Mouse (Mus musculus): ENCODE results near the gene Scn5a.

Gene Scn5a

DNA sequence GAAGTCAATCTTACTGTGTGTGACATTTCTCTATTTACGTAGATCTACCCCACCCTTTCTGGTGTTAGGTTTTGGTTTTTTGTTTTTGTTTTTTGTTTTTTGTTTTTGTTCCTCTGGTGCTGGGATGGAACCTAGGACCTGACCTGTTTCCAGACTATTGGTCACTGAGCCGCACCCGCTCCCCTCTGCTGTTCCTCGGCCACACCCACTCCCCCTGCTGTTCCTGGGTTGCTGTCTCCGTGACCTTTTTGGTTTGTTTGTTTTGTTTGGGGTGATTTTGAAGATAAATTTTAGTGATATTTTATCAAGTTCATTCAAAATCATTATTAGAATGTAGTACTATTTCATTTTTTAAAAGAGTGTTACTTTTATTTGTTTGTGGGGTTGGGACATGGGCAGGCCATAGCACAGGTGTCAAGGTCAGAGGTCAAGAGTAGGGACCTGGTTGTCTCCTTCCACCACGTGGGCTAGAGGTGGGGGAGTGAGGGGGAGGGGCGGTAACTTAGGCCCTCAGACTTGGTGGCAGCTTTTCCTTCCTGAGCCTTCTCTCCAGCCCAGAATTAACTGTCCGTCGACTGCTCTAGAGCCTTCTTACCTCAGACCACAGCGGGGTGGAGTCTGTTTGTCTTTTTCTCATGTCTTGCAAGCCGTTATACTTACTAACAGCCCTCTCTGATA, 73.7 kb downstream of the Scn5a start:
- DNase-seq (ENCODE audit: low spot score), result no peak

DNA sequence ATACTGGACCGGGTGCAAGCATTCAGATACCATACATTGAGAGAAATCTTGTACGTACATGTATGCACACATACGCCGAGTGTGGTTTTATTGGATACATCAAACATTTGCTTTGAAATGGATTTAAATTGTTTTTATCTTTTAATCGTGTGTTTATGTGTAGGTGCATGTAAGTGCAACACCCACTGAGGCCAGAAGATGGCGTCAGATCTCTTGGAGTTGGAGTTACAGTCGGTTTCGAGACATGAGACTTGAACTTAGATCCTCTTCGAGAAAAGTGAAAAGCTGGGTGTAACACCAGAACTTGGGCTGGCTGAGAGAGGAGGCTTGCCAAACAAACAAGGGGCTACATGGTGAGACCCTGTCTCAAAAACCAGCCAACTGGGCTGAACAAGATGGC, 75.2 kb downstream of the Scn5a start:
- DNase-seq (ENCODE audit: low spot score), result no peak

DNA sequence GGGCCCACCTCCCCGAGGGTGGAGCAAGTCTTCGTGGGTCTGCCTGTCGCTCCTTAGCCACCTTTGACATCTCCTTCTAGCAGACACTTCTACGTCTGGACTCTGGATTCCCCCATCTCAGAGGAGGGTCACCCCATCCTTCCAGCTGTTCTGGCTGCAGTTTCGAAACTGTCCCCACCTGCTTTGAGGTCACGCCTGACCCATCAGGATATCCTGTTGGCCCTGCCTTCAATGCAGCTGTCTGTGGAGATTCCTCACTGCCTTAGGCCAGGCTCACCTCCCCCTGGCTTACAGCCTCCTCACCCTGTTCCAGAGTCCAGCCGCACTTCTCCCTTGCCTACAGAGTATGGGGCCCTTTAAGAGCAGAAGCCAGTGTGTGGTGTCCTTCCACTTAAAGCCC, 79.9 kb downstream of the Scn5a start:
- DNase-seq (ENCODE audit: low spot score), result no peak

GRCm38 (mm10) chr9:119498247-119498607, 80.6 kb downstream of the Scn5a start:
- no peak for DNase-seq (ENCODE audit: low spot score)

GRCm38 (mm10) chr9:119497546-119498246, 81.1 kb downstream of the Scn5a start:
- DNase-seq (ENCODE audit: low spot score), result no peak

GRCm38 (mm10) chr9:119496960-119497359, 81.9 kb downstream of the Scn5a start:
- DNase-seq (ENCODE audit: low spot score), result no peak

DNA sequence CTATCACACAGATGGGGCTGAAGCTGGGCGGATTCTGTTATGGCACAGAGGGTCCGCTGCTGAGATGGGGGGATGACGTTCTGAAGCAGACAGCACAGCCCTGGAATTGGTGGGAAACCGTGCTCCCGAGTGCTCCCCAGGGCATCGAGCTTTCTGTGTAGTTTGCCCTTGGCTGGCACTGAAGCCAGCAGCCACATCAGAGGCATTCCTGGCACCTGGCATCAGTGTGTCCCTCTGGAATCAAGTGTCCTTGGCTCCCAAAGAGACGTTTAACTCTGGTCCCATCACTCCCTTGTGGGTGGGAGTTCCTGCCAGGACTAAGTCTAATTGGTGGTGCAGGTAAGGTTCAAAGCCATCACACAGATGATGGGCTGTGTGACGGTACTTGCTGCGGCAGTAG, 82.5 kb downstream of the Scn5a start:
- DNase-seq (ENCODE audit: low spot score), result no peak

GRCm38 (mm10) chr9:119484868-119485267, 93.9 kb downstream of the Scn5a start:
- no peak for DNase-seq (ENCODE audit: low spot score)

GRCm38 (mm10) chr9:119484420-119484819, 94.4 kb downstream of the Scn5a start:
- DNase-seq (ENCODE audit: low spot score), result no peak

- DNase-seq (ENCODE audit: low spot score), result no peak
These were observed 95.1 kb downstream of the Scn5a start for GRCm38 (mm10) chr9:119483554-119484353.

DNA sequence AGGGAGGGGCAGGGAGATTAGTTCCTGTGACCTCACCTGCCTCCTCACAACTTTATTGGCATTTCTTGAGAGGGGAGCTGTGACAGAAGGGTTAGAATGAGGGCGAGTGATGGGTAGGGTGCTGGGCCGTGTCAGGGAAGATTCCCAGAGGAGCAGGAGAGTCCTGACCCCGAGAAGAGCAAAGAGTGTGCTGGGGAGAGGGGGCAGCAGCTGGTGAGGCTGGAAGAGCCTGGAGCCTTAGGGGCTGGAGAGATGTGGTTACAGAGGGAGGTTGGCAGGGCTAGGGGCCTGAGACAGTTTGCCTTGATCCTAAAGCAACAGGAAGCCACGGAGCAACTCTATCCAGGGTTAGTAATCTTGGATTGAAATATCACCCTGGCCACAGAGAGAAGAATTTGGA, 97.2 kb downstream of the Scn5a start:
- no peak for DNase-seq (ENCODE audit: low spot score)

GRCm38 (mm10) chr9:119479297-119479696, 99.5 kb downstream of the Scn5a start:
- DNase-seq (ENCODE audit: low spot score), result no peak

GRCm38 (mm10) chr9:119478345-119478744, 100.5 kb downstream of the Scn5a start:
- DNase-seq (ENCODE audit: low spot score), result no peak

DNA sequence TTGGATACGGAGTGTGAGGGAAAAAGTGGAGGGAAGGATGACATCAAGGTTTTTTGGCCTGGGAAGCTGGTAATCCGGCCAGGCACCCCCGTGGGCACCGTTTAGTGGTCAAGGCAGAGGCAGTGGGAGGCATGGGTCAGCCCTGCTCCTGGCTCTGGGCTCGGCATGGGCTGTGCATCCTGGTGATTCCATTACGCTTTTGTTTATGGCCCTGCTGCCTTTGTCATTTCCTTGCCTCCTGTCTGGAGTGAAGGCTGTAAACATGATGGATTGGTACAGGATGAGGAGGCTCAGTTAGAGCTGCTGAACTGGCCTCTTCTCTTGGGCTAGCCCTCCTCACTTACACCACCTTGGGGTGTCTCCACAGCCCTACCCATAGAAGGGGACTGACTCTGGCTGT, 101.1 kb downstream of the Scn5a start:
- no peak for DNase-seq (ENCODE audit: low spot score)

DNA sequence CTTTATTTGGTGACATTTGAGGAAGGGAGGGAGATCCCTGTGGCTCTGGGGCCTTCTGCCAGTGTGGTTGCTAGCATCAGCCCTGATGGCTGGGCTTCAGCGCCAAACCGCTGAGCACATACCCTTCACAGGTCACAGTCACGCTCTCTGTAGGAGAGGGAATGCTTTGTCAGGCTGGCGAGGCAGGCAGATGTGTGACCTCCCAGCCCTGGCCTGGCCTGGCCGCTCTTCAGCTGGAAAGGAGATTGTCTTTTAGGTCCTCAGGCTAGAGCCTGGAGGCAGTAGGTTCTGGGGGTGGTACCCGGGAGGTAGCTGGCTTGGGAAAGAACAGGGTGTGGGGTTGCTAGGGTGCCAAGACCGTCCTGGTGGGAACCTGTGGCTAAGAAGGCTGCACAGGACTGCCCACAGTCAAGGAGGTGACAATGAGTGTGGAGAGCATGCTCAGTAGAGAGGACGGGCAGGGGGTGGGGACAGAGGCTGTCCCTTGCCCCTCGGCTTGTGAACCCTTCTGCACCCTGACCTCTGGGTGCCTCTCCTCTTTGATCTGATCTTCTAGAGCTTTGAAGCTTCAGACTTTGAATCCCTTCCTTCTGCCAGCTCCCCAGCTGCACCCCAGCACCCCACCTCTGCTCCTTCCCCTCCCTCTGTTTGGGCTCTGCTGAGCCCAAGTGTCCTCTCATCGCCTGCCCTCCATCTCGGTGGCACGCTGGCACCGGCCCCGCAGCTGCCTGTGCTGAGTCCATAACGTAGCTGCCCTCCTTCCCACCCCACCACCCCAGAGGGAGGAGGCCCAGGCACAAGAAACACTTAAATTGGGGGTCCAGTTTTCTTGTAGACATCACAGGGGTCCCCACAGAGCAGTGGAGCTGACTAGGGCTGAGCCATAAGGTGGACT, 103.9 kb downstream of the Scn5a start:
- peak; percentile 32 for DNase-seq (ENCODE audit: low spot score)

GRCm38 (mm10) chr9:119473608-119474164, 105.1 kb downstream of the Scn5a start:
- DNase-seq (ENCODE audit: low spot score), result no peak

GRCm38 (mm10) chr9:119473011-119473410, 105.8 kb downstream of the Scn5a start:
- no peak for DNase-seq (ENCODE audit: low spot score)

- no peak for DNase-seq (ENCODE audit: low spot score)
These were observed 106.4 kb downstream of the Scn5a start for GRCm38 (mm10) chr9:119472412-119472918.

GRCm38 (mm10) chr9:119469691-119470353, 109.0 kb downstream of the Scn5a start:
- no peak for DNase-seq (ENCODE audit: low spot score)

DNA sequence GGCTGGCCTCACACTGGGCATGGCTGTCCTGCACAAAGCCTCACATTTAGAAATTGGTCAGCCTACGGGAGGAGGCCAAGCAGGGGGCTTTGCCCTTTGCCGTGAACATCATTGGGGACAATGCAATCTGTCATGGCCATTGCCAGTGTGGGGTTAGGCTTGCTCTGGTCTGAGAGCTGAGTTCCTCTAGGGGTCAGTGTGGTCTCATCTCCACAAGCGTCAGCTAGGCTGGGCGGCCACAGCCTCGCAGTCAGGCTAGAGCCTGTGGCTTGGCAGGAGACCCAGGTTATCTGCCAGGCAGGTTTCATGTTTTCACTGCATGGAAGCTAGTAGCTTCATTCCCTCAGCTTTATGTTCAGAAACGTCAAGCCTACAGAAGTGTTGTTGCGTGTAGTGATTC, 113.2 kb downstream of the Scn5a start:
- DNase-seq (ENCODE audit: low spot score), result no peak

DNA sequence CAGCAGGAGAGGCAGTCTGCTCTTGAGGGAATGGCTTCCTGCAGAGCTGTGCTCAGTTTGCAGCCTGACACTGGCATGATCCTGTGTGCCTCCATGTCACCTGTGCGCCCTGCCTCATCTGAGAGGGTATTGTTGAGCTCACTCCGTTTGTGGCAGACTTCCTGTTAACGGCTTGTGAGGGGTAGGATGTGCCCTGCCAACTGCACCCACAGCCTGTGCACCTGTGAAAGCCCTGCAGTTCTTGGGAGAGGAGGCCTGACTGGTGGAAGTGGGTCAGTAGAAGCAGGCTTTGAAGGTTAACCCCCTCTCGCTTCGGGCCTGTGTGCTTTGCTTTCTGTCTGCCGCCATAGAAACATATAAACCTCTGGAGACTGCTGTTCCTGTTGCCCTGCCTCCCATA, 113.8 kb downstream of the Scn5a start:
- no peak for DNase-seq (ENCODE audit: low spot score)

Data from lung, postnatal 25 days (tissue).